Mouse (Mus musculus) embryonic stem cell, embryonic (primary cell): ENCODE results near the gene Cenpu.

Experiments used
- CTCF ChIA-PET, 4 experiments: fragments of 300-600 bp in 2 of 4; fragments of 350-600 bp in 2 of 4; sonication (Branson Sonifier 250); formaldehyde crosslinking; loops; one replicate each; lab custom pipeline; 2022; ENCODE audit warnings: inconsistent platforms in 2 of 4; lab: Charles Lee
- POLR2A ChIA-PET, 4 experiments: fragments of 300-600 bp in 2 of 4; fragments of 350-600 bp in 2 of 4; sonication (Branson Sonifier 250); formaldehyde crosslinking; loops; one replicate each; lab custom pipeline; 2022; ENCODE audit warnings: antibody characterized with exemption in 4 of 4, inconsistent platforms in 1 of 4; lab: Charles Lee

Gene Cenpu

DNA sequence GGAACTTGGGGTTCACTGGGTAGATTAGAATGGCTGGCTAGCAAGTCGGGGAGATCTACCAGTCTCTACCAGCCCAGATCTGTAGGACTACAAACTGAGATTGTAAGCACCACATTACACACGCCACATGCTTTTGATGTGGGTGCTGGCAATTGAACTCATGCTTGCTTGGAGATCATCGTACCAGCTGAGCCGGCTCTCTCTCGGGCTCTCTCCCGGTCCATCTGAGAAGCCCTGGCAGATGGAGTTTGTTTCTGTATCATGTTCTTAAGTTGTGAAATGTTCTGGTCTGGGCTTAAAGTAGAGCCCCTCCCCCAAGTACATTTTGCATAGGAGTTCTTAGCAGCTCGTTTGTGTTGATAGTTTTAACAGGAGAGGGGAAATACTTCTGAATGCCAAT lies 8.6 kb upstream of the Cenpu start:
- POLR2A ChIA-PET, result interaction anchor here in 2 of 4 experiments (0.5 to 1.0 kb wide), 4 partner anchors 8 to 255 kb away, joined by 3 to 6 read pairs (median 4); partner anchors contain the start of gene Cenpu (in 1 of the 2)
- CTCF ChIA-PET, result no interaction called here

DNA sequence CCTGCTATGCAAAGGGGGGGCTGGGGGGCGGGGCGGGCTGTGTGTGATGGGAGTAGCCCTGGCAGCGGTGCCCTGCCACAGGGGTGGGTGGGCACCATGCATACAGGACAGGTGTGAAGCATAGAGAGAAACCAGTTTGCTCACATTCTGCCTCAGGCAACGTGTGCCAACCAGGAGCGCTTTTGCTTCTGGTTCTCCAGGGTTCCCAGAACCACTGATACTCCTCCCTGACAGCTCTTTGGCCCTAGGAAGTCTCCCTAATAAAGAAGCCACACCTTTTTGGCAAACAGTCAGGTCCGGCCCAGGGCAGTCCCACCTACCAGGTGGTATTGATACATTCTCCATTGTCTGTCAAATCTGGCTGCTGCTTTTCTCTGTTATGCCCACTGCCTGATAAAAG lies 8.2 kb upstream of the Cenpu start:
- ChIA-PET POLR2A (interaction anchor here in 2 of 4 experiments (0.5 to 1.5 kb wide), 5 partner anchors 12 to 397 kb away, joined by 3 to 6 read pairs (median 4); no protein-coding TSS in a partner anchor), CTCF (interaction anchor here in 1 of 4 experiments (0.6 kb wide), 1 partner anchor 202 kb away, joined by 3 read pairs; no protein-coding TSS in a partner anchor)

DNA sequence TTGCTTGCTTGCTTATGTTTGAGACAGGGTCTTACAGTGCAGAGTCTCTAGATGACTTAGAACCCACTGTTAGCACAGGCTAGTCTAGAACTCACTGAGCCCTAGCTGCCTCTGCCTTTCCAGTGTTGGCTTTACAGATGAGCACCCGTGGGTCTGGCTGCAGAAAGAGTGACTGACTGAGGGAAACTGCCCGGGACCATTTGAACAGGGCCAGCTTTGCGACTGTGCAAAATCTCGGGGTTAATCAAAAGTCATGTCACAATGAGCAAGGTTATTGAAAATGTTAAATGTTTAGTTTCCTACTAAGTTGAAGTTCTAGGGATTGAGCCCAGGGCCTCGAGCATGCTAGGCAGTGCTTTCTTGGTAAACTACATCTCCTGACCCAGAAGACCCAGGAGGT lies 6.0 kb upstream of the Cenpu start:
- ChIA-PET POLR2A (no interaction called here), CTCF (interaction anchor here in 1 of 4 experiments (1.2 kb wide), 1 partner anchor 9 kb away, joined by 3 read pairs; no protein-coding TSS in a partner anchor)

DNA sequence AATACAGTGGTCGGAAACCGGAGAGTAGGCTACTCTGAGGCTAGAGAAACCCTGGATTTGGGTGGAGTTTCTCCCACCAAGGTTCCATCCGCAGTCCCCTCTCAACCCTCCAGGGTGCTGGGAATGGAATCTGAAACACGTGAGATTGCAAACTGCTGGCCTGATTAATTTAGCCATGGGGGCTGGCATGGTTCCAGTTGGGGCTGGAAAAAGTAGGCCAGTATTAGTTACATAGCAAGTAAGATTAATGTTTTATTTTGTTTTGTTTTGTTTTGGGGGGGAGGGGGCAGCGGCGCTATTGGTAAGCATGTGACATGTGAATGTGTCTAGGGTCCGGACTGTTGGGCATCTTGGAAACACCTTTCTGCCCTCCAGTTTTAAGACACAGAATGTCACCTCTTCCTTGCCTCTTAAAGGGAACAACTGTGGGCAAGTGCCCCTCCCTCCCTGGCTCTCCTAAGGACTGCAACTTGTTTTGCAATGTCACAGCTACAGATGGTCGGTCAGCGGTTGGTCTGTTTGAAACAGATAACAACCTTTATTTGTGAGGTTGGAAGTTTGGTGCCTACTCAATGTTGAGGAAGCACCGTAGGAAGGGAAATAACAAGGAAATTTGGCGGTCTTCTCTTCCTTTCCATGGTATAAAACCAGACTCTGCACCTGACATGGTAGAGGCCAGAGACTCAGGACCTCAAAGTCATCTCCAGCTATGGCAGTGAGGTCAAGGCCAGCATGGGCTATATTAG lies 5.2 kb upstream of the Cenpu start:
- ChIA-PET CTCF (interaction anchor here in 1 of 4 experiments (1.2 kb wide), 1 partner anchor 9 kb away, joined by 3 read pairs; no protein-coding TSS in a partner anchor), POLR2A (interaction anchor here in 2 of 4 experiments (0.6 to 0.7 kb wide), 2 partner anchors 178 to 1234 kb away, joined by 3 to 4 read pairs; no protein-coding TSS in a partner anchor)

DNA sequence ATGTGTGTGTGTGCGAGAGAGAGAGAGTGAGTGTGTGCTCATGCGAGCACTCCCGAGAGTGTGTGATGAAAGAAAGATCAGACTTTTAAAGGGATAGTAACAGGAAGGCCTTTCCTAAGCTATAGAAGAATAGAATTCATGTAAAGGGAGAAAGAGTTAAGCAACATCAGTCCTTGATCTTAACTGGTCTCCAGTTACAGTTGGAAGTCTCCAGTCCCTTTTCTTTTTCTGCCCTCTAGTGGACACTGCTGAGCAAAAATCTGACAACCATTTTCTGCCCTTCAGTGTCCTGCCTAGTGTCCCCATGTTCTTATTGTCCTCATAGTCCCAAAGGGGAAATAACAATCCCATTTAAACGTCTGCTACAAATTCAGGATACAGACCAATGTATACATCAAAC lies 4.6 kb upstream of the Cenpu start:
- ChIA-PET POLR2A (interaction anchor here in 1 of 4 experiments (0.7 kb wide), 1 partner anchor 179 kb away, joined by 4 read pairs; no protein-coding TSS in a partner anchor), CTCF (no interaction called here)

GRCm38 (mm10) chr8:46550058-46550457 lies 1.8 kb upstream of the Cenpu start:
- ChIA-PET POLR2A (interaction anchor here in 2 of 4 experiments (0.9 to 2.2 kb wide), 7 partner anchors 17 to 339 kb away, joined by 3 to 9 read pairs (median 5); partner anchors contain the start of genes Casp3 (in 2 of the 2), Primpol (in 2 of the 2) and Slc25a4 (in 1 of the 2)), CTCF (interaction anchor here in 1 of 4 experiments (0.6 kb wide), 1 partner anchor 271 kb away, joined by 5 read pairs; no protein-coding TSS in a partner anchor)

DNA sequence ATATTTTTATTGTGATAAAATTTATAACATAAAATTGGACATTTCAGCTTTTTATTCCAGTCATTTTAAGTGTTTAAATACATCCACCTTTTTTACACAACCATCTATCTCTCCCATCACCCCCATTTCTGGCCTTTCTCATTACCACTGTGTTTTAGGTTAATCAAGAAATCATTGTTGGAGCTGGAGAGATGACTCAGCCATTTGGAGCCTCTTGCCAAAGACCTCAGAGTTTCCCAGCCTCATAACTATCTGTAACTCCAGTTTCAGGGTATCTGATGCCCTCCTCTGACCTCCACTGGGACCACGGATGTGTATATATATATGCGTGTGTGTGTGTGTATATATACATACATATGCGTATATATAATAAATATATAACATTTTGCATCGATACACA lies 799 bp upstream of the Cenpu start:
- POLR2A ChIA-PET, result interaction anchor here (0.6 to 2.9 kb wide), 42 partner anchors 8 to 388 kb away, joined by 3 to 29 read pairs (median 4); partner anchors contain the start of genes Casp3 (in 3 of the 4), Primpol (in 3 of the 4), Slc25a4 (in 3 of the 4) and Acsl1 (in 2 of the 4)
- CTCF ChIA-PET, result interaction anchor here in 1 of 4 experiments (0.6 to 0.8 kb wide), 2 partner anchors 289 to 1217 kb away, joined by 3 to 7 read pairs; no protein-coding TSS in a partner anchor

DNA sequence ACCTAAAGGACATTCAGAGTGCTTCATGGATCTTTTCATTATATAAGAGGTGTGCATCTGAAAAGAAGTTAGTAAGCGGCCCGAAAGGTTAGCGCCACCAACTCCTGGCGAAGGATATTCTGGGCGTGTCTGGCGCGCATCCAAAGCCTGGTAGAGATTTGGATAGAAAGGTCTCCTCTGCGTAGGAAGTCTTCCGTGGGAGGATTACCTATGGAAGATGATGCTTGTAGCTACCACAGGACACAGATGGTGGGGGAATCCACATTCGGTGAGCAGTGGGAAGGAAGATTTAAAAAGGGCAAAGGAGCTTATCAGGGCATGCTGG lies 575 bp downstream of the Cenpu start:
- ChIA-PET CTCF (interaction anchor here in 1 of 4 experiments (0.7 kb wide), 1 partner anchor 10 kb away, joined by 3 read pairs; no protein-coding TSS in a partner anchor), POLR2A (interaction anchor here in 3 of 4 experiments (0.6 to 2.9 kb wide), 21 partner anchors 9 to 1122 kb away, joined by 3 to 29 read pairs (median 5); partner anchors contain the start of genes Acsl1 (in 3 of the 3), Casp3 (in 2 of the 3), Primpol (in 2 of the 3) and Slc25a4 (in 2 of the 3))

- ChIA-PET CTCF (interaction anchor here (0.5 to 1.0 kb wide), 11 partner anchors 11 to 1224 kb away, joined by 3 to 5 read pairs (median 4); partner anchors contain the start of gene Acsl1 (in 1 of the 4)), POLR2A (interaction anchor here in 1 of 4 experiments (0.6 kb wide), 1 partner anchor 20 kb away, joined by 10 read pairs; no protein-coding TSS in a partner anchor)
Measured at GRCm38 (mm10) chr8:46559428-46559827, 7.6 kb downstream of the Cenpu start.

- ChIA-PET POLR2A (interaction anchor here in 3 of 4 experiments (0.6 to 1.8 kb wide), 6 partner anchors 10 to 351 kb away, joined by 3 to 10 read pairs (median 4); partner anchors contain the start of genes Casp3 (in 1 of the 3), Cenpu (in 1 of the 3), Primpol (in 1 of the 3) and Slc25a4 (in 1 of the 3)), CTCF (interaction anchor here in 1 of 4 experiments (0.6 kb wide), 1 partner anchor 10 kb away, joined by 3 read pairs; no protein-coding TSS in a partner anchor)
Measured at GRCm38 (mm10) chr8:46562333-46562732, 10.5 kb downstream of the Cenpu start.

DNA sequence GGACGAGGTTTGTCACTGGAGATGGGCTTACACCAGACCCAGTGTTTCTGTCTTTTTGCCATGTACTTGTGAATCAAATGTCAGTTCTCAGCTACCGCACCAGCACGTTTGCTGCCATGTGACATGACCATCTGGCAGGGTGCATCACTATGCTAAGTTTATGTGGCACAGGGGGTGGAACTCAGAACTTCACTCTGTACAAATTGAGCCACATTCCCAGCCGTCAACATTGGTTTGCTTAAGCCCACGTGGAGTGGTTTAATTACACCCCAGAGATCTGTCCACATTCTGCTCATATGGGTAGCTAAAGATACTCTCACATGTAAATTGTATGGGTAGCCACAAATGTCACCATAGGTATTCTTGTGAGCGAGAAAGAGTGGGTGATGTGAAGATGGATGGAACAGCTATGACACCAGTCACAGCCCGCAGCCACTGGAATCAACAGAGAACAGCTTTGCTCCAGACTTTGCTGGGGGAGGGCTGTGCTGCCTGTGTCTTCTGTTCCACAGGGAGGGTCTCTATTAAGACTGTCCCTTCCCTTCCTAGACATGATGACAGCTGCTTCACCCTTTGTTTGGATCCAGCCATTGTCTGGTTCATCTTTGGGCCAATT lies 15.2 kb downstream of the Cenpu start:
- ChIA-PET CTCF (no interaction called here), POLR2A (interaction anchor here in 3 of 4 experiments (0.6 to 1.5 kb wide), 8 partner anchors 15 to 356 kb away, joined by 3 to 5 read pairs (median 4); partner anchors contain the start of genes Primpol (in 2 of the 3), Casp3 (in 1 of the 3), Cenpu (in 1 of the 3) and Slc25a4 (in 1 of the 3))

- POLR2A ChIA-PET, result interaction anchor here in 2 of 4 experiments (0.6 to 1.2 kb wide), 3 partner anchors 16 to 96 kb away, joined by 4 read pairs; partner anchors contain the start of gene Cenpu (in 1 of the 2)
- CTCF ChIA-PET, result no interaction called here
Measured at GRCm38 (mm10) chr8:46567946-46568345, 16.1 kb downstream of the Cenpu start.

GRCm38 (mm10) chr8:46568942-46569341 lies 17.1 kb downstream of the Cenpu start:
- ChIA-PET CTCF (no interaction called here), POLR2A (no interaction called here)

DNA sequence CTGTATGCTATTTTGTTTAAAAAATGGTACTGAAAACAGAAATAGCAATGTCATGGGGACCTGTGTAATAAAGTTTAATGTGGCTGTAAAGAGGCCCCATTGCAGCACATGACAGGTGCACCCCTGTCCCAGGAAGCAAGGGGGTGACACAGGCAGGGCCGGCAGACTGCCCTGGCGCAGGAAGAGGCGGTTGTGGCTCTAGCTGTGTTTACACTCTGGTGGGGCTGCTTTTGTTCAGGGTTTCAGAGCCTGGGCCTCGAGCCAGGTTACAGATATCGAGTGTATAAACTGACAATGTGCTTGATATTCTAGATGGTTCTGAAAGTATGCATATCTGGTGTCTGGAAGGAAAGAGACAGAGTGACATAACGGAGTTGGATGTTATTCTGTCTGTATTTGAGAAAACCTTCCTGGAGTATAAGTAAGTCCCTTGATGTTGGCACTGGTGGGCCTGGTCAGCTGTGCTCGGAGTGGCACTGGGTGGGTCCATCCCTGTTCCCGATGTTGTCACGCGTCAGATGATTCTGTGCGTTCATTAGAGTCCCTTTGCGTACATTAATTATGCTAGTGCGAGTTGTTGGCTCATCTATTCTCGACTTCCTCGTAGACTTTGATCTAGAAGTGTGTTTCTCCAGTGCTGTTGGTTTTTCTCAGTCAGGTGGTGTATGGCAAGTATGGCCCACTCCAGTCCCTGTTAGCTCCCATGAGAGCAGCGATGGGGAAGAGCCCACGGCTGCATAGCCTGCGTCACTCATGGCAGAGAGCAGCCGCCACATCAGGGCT lies 18.0 kb downstream of the Cenpu start:
- CTCF ChIA-PET, result no interaction called here
- POLR2A ChIA-PET, result interaction anchor here in 1 of 4 experiments (2.2 kb wide), 1 partner anchor 12 kb away, joined by 6 read pairs; no protein-coding TSS in a partner anchor

DNA sequence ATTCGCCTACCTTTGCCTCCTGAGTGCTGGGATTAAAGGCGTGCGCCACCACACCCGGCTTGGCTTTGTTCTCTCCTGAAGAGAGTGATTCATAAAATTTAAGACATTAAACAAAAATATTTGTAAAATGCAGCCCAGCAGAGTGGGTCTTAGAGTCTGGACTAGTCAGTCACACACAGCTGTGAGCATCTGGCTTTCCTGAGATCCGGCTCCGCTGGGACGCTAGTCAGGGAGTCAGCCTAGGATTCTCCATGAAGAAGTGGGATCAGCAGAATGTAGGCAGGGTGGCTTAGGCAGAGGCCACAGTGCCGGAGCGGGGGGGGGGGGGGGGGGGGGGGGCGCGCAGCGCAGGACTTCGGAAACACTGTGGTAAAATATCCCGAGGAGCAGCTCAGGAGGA lies 18.8 kb downstream of the Cenpu start:
- CTCF ChIA-PET, result interaction anchor here in 1 of 4 experiments (0.7 kb wide), 1 partner anchor 407 kb away, joined by 5 read pairs; no protein-coding TSS in a partner anchor
- POLR2A ChIA-PET, result interaction anchor here in 1 of 4 experiments (2.2 kb wide), 1 partner anchor 11 kb away, joined by 6 read pairs; no protein-coding TSS in a partner anchor

- POLR2A ChIA-PET, result interaction anchor here (0.7 to 3.4 kb wide), 19 partner anchors 9 to 363 kb away, joined by 3 to 18 read pairs (median 4); partner anchors contain the start of genes Casp3 (in 3 of the 4), Primpol (in 3 of the 4), Slc25a4 (in 3 of the 4) and Cenpu (in 2 of the 4)
- CTCF ChIA-PET, result interaction anchor here in 3 of 4 experiments (0.5 to 1.2 kb wide), 3 partner anchors 14 to 396 kb away, joined by 3 to 4 read pairs (median 4); no protein-coding TSS in a partner anchor
Measured at GRCm38 (mm10) chr8:46573446-46573845, 21.6 kb downstream of the Cenpu start.
